Mouse (Mus musculus) forebrain, embryonic 16.5 days (tissue): ENCODE results near the gene Cmas. TPM values are rescaled to one million over a fixed set of nuclear protein-coding genes. Genes with fewer than 3 reads are reported as not detected.
A peak's percentile ranks its signal among the peaks of the same experiment; 100 is the strongest.

Experiments
- ATAC-seq: fragments of 200-750 bp; cut with Nextera tagmentation; 2 replicates; pipeline ENCODE4 v1.8.0; 2017; ENCODE audit warnings: mild to moderate bottlenecking, moderate library complexity
- H3K27ac ChIP-seq: fragments of 300-500 bp; sonication (generic); 2 replicates; pipeline ENCODE4 v1.5.1; 2014; ENCODE audit warnings: low read length, control low read depth
- H3K27me3 ChIP-seq: fragments of 300-500 bp; sonication (generic); replicated peaks from 2 replicates; pipeline ENCODE4 v1.6.1; 2014; ENCODE audit warnings: low read length; ENCODE audit not compliant: control insufficient read depth, insufficient read depth
- H3K36me3 ChIP-seq: fragments of 300-500 bp; sonication (generic); 2 replicates; pipeline ENCODE4 v1.6.1; 2014; ENCODE audit not compliant: control insufficient read depth, insufficient read depth
- H3K4me1 ChIP-seq: fragments of 300-500 bp; sonication (generic); replicated peaks from 2 replicates; pipeline ENCODE4 v1.6.1; 2014; ENCODE audit warnings: low read length; ENCODE audit not compliant: control insufficient read depth, insufficient read depth
- H3K4me2 ChIP-seq: fragments of 300-500 bp; sonication (generic); 2 replicates; pipeline ENCODE4 v1.6.1; 2014; ENCODE audit warnings: mild to moderate bottlenecking, low read length, control low read depth
- H3K4me3 ChIP-seq: fragments of 300-500 bp; sonication (generic); replicated peaks from 2 replicates; pipeline ENCODE4 v1.5.1; 2014; ENCODE audit warnings: mild to moderate bottlenecking, low read length, control low read depth
- H3K9ac ChIP-seq: fragments of 300-500 bp; sonication (generic); replicated peaks from 2 replicates; pipeline ENCODE4 v1.6.1; 2014; ENCODE audit warnings: low read depth, low read length, control low read depth
- H3K9me3 ChIP-seq: fragments of 300-500 bp; sonication (generic); 2 replicates; pipeline ENCODE4 v1.6.1; 2016; ENCODE audit warnings: low read length; ENCODE audit not compliant: control insufficient read depth
- WGBS: fragments of 180-500 bp; shearing (Covaris S2); extraction: QIAGEN DNeasy Blood & Tissue Kit; methylation state at CpG from one replicate; pipeline ENCODE4 v1.1.7; 2014; 5-methylcytosine and 5-hydroxymethylcytosine counted together
- polyA plus RNA-seq: library from polyadenylated mRNA; unstranded; fragments of >200 nt; fragmentation: Nextera tagmentation; extraction: Ambion mirVana; gene quantifications from 2 replicates; pipeline ENCODE4 v1.2.1, GENCODE M21; 2015

Gene Cmas
- polyA plus RNA-seq = 139 and 150 TPM in 2 replicates

DNA sequence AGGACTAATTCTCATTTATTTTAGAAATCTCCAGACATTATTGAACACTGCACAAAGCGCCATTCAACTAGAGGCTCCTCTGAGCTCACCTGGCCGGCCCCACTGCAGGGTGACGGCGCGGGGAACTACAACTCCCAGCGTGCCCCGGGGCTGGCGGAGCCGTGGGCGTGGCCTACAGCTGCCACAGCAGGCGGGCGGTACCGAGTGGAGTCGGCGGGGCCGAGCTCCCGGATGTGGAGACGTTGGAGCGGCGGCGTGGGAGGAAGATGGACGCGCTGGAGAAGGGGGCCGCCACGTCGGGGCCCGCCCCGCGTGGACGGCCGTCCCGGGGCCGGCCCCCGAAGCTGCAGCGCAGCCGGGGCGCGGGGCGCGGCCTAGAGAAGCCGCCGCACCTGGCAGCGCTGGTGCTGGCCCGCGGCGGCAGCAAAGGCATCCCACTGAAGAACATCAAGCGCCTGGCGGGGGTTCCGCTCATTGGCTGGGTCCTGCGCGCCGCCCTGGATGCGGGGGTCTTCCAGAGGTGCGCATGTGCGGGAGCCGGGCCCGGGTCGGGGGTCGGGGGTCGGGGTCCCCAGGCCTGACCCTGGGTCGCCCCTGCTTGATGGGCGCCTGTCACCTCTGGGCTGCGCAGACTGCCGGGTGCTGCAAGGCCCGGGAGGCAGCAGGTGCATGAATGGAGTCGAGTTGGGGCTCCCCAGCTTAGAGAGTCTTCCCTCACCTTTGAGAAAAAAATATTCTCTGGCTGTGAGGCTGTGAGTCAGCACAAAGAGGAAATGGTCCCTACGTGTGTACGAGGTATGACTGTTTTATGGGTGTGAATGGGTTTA is at the start of gene Cmas:
Cmas (plus strand) TSS at position 180 of the 827 bp plus-strand sequence.
- Histone ChIP-seq H3K9ac (peak within 1 kb of the TSS; percentile 94), H3K4me1 (peaks cover 14% of the 10 kb centered on the region), H3K9me3 (no peaks in the 10 kb centered on the region), H3K4me2 (peak within 1 kb of the TSS; percentile 66), H3K4me3 (peak within 1 kb of the TSS; percentile 89), H3K27me3 (peaks cover 5% of the 10 kb centered on the region; the same call in 1 of the 2 replicates), H3K27ac (peak within 1 kb of the TSS; percentile 79), H3K36me3 (0 out of 2 replicates have a peak, but pooled peaks cover 3% of the 10 kb centered on the region)
- WGBS = under 1% methylated on average over 66 of the region's 68 CpGs
- ATAC-seq = peak; percentile 97

GRCm38 (mm10) chr6:142706688-142707087 is 49.8 kb upstream of the Cmas start:
- H3K36me3 ChIP-seq = no peaks in the 10 kb centered on the region
- no peak overlapping the region for H3K4me2 ChIP-seq
- H3K9ac ChIP-seq = no peak overlapping the region
- 81% methylated on average over 3 of the region's 3 CpGs for WGBS
- no peak overlapping the region for H3K4me3 ChIP-seq
- ATAC-seq = no peak
- H3K27me3 ChIP-seq = no peaks in the 10 kb centered on the region; the same call in 1 of the 2 replicates
- no peak overlapping the region for H3K27ac ChIP-seq
- H3K9me3 ChIP-seq = no peaks in the 10 kb centered on the region
- H3K4me1 ChIP-seq = peaks cover 8% of the 10 kb centered on the region

DNA sequence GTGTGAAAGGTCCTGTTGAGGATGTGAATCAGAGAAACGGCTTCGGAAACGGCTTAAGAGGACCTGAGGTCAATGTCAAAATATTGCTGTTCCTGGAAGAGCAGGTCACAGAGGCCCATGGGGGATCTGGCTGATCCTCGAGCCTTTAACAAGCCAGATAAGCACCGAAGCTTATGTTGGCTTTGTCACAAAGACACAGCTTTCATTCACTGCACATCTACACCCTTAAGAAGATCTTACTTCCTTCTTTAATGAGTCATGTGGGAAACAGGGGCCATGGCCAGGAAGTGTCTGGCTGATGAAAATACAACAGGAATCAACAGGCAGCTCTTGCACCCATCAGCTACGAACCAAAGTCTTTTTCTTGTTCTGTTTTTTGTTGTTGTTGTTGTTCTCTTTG is 48.1 kb upstream of the Cmas start:
- Histone ChIP-seq H3K4me1 (no peaks in the 10 kb centered on the region; the same call in 1 of the 2 replicates), H3K9ac (no peak overlapping the region), H3K4me3 (no peak overlapping the region), H3K4me2 (no peak overlapping the region), H3K27me3 (no peaks in the 10 kb centered on the region), H3K9me3 (no peaks in the 10 kb centered on the region), H3K27ac (no peak overlapping the region), H3K36me3 (no peaks in the 10 kb centered on the region)
- ATAC-seq = no peak
- 84% methylated on average over 6 of the region's 6 CpGs for WGBS

- Histone ChIP-seq H3K9me3 (no peaks in the 10 kb centered on the region), H3K4me2 (no peak overlapping the region), H3K9ac (no peak overlapping the region), H3K27me3 (no peaks in the 10 kb centered on the region), H3K36me3 (no peaks in the 10 kb centered on the region), H3K27ac (no peak overlapping the region), H3K4me3 (no peak overlapping the region), H3K4me1 (no peaks in the 10 kb centered on the region; the same call in 1 of the 2 replicates)
- WGBS = 89% methylated on average over 6 of the region's 6 CpGs
- no peak for ATAC-seq
These were observed 45.8 kb upstream of the Cmas start for GRCm38 (mm10) chr6:142710690-142711089.

DNA sequence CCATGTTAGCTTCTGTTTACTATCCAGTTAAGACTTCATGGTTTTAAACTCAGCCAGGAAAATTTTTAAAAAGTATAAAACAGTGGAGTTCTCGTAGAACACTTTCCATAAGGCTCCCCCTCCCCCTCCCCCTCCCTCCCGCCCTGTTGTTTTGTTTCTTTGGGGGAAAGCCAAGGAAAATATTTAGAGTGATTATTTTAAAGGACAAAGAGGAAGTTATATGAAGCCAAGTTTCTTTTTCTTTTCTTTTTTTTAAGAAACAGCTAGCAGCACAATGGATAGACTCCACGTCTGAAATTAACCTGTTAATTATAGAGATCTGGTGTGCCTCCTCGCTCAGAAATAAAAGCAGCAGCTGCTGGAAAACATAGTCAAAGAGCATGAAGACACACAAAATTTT is 45.4 kb upstream of the Cmas start:
- no peak for ATAC-seq
- no peaks in the 10 kb centered on the region; the same call in 1 of the 2 replicates for H3K4me1 ChIP-seq
- H3K9me3 ChIP-seq = no peaks in the 10 kb centered on the region
- H3K4me3 ChIP-seq = no peak overlapping the region
- 21% methylated on average over 4 of the region's 4 CpGs for WGBS
- H3K4me2 ChIP-seq = no peak overlapping the region
- H3K36me3 ChIP-seq = no peaks in the 10 kb centered on the region
- H3K27me3 ChIP-seq = no peaks in the 10 kb centered on the region
- no peak overlapping the region for H3K9ac ChIP-seq
- H3K27ac ChIP-seq = no peak overlapping the region

DNA sequence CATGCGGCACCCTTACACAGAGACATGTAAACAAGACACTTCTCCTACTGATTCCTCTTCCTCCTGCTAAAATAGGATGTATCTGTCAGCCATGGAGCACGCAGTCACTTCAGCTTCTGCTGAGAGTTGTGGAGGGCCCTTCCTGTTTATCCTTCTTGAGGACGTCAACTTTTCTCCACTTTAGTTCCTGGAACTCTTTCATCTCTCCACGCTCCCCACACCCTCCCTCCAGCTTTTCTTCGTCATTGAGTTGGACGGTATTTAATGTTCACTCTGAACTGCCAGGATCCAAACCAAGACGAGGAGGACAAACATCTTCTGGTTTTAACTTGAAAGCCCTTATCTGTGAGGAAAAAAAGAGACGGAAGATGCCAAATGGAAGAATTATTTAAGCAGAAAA is 41.5 kb upstream of the Cmas start:
- 89% methylated on average over 8 of the region's 8 CpGs for WGBS
- no peaks in the 10 kb centered on the region for H3K27me3 ChIP-seq

GRCm38 (mm10) chr6:142717186-142717585 is 39.3 kb upstream of the Cmas start:
- Histone ChIP-seq H3K4me2 (no peak overlapping the region), H3K27ac (no peak overlapping the region), H3K9me3 (no peaks in the 10 kb centered on the region), H3K36me3 (no peaks in the 10 kb centered on the region), H3K9ac (no peak overlapping the region), H3K27me3 (no peaks in the 10 kb centered on the region), H3K4me3 (no peak overlapping the region), H3K4me1 (no peaks in the 10 kb centered on the region)
- no peak for ATAC-seq
- WGBS = 38% methylated on average over 4 of the region's 4 CpGs

More for the DNA sequence above, 41.5 kb upstream of the Cmas start:
- no peak overlapping the region for H3K27ac ChIP-seq
- no peak overlapping the region for H3K9ac ChIP-seq
- no peaks in the 10 kb centered on the region for H3K9me3 ChIP-seq
- H3K4me3 ChIP-seq = no peak overlapping the region
- ATAC-seq = no peak
- no peaks in the 10 kb centered on the region; the same call in 1 of the 2 replicates for H3K4me1 ChIP-seq
- no peak overlapping the region for H3K4me2 ChIP-seq
- H3K36me3 ChIP-seq = no peaks in the 10 kb centered on the region

DNA sequence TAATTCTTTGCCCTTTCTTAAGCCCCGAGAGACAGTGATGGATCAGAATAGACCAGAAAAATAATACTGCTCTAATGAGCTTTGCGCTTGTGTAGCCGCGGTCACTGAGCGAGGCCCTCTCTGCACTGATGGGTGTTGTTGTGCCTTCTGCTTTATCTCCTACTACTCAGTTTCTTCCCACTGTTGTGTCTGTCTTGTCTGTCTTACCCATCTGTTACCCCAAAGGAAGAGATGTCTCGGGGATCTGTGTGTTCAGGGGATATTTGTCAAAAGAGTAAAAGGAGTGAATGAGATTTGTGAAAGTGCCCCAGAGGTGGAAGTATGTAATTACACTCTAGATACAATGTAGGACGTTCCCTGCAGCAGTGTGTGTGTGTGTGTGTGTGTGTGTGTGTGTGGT is 38.3 kb upstream of the Cmas start:
- Histone ChIP-seq H3K4me2 (no peak overlapping the region), H3K9me3 (no peaks in the 10 kb centered on the region), H3K4me1 (no peaks in the 10 kb centered on the region), H3K9ac (no peak overlapping the region), H3K4me3 (no peak overlapping the region), H3K36me3 (no peaks in the 10 kb centered on the region), H3K27ac (no peak overlapping the region), H3K27me3 (no peaks in the 10 kb centered on the region)
- peak; percentile 55; the same call in 1 of the 2 replicates for ATAC-seq
- WGBS = 66% methylated on average over 7 of the region's 7 CpGs

DNA sequence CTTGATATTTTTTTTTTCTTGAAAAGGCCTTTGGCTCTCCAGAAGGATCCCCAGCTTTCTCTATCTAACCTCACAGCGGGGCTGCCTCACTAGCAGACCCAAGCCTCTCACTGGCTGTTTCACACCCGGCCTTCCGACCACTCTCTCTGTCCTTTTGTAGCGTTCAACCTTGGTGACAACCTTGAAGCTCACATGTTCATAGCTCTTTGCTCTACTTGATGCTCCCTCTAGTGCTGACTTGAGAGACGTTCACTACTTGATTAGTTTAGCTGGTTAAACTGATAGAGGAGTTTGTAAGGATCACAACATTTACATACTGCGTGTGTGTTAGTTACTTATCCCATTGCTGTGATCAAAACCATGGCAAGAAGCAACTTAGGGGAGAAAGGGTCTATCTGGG is 35.8 kb upstream of the Cmas start:
- no peaks in the 10 kb centered on the region for H3K27me3 ChIP-seq
- no peaks in the 10 kb centered on the region for H3K4me1 ChIP-seq
- no peak overlapping the region for H3K4me2 ChIP-seq
- H3K9me3 ChIP-seq = no peaks in the 10 kb centered on the region
- no peak overlapping the region for H3K4me3 ChIP-seq
- no peak overlapping the region for H3K9ac ChIP-seq
- H3K27ac ChIP-seq = no peak overlapping the region
- 75% methylated on average over 6 of the region's 6 CpGs for whole genome bisulfite sequencing
- ATAC-seq = no peak
- no peaks in the 10 kb centered on the region for H3K36me3 ChIP-seq
